Mouse (Mus musculus) WW6 (cell line): ENCODE results near the gene Rpp14.
"Not testable (repeated sequence)": the region's sequence is repeated elsewhere in the genome, so short reads cannot be mapped to it uniquely, and the experiment has no call there.

Experiments
- DNase-seq: peaks from one replicate; pipeline ENCODE4 v3.0.0-alpha.2; 2013; ENCODE audit warnings: low read depth, low spot score

Rpp14 gene

DNA sequence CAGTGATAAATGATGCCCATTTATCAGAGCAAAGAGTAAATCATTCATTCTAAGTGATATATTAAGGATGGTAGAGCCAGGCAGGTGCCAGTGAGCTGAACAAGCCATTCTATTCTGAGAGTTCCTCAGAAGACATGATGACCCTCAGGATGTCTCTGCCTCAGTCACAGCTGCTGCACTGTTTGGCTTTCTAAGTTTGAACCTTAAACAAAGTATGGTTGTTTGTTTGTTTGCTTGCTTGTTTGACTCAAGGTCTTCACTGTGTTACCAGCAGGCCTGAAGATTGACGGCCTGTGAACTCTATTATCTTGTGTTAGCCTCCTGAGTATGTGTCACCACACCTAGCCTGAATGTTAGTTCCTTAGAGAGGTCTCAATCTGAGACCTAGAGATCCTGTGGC is 34.6 kb downstream of the Rpp14 start:
- DNase-seq = no peak

DNA sequence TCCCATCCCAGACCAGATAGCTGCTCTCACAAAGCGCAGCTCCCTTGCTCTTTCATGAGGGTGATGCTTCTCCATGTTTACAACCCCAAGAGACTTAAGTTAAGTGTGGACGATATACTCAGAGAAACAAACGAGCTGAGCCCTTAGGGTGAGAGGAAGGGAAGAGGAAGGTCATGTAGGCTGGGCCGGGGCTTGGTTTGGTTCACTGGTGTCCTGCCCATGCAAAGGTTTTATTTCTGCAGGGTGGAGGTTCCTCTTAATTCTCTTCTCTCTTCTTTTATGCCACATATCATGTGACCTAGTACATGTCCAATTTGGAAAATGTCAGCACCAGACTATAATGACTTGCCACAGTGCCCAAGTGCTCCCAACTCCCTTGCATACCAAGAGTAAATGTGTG is 35.6 kb downstream of the Rpp14 start:
- no peak for DNase-seq

DNA sequence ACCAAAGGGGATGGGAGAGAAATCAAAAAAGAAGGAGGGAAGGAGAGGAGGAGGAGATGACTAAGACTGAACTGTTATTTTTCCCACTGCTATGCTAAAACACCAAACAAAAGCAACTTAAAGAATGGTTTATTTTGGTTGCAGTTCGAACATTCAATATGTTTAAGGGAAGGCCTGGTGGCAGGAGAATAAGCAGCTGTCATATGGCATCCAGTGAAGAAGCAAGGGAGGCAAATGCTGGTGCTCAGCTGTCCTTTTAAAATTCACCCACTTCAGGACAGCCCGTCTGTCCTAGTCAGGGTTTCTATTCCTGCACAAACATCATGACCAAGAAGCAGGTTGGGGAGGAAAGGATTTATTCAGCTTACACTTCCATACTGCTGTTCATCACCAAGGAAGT is 37.2 kb downstream of the Rpp14 start:
- DNase-seq = no peak

DNA sequence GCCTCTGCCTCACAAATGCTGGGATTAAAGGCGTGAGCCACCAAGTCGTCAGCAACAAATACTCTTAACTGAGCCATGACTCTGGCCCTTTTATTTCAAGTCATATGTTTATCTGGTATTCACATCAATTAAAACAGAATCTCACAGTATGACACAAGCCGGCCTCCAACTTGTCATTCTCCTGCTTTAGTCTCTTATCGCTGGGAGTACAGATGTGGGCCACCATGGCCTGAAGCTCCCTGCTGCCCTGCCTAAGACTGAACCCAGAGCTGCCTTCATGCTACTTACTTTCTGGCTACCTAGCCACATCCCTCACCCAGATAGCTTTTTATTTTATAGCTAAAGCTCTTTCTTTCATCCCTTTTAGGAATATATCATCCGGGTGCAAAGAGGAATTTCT is 39.3 kb downstream of the Rpp14 start:
- DNase-seq = no peak

DNA sequence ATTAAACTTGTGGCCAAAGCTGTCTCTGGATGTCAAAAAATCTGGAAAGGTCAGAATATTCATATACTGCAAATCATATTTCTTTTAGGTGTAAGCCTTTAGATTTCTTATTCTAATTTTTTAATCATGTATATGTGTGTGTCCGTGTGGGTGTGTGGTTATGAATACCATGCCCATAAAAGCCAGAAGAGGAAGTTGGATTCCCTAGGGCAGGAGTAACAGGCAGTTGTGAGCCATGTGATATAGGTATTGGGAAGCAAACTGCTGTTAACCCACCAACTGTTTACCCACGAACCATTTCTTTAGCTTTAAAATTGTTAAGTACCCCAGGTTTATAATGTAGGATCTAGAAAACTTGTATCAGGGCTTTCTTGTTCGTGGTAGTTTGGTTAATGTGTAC is 39.7 kb downstream of the Rpp14 start:
- no peak for DNase-seq

DNA sequence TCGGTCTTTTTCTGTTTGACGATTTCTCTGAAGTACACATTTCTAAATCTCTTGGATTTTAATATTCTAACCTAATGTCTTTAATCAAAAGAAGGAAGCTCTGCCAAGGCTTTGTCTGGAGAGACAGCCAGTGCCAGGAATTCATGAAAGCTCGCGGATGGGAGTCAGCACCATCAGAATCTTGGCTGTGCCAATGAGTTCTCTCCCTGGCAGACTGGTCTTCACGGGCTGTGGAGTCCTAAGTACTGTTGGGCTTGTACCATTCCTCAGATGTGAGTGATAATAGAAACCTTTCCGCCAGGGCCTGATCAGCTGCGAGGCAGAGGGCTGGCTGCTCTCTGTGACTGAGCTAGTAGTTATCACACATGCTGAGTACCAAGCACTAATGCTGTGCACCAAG is 43.0 kb downstream of the Rpp14 start:
- DNase-seq = no peak

DNA sequence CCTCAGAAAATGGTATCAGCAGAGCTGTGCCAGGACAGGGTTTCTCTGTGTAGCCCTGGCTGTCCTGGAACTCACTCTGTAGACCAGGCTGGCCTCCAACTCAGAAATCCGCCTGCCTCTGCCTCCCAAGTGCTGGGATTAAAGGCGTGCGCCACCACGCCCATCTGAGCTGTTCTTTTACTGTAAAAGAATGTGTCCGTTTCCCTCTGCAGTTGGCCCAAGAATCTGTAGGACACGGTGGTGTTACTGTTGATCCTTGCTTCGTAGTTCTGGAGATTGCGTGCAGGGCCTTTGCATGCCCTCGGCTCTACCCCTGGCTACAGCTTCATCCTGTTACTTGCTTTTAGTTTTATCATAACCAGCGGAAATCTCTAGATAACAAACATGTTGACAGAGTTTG is 43.4 kb downstream of the Rpp14 start:
- not testable (repeated sequence) for DNase-seq

DNA sequence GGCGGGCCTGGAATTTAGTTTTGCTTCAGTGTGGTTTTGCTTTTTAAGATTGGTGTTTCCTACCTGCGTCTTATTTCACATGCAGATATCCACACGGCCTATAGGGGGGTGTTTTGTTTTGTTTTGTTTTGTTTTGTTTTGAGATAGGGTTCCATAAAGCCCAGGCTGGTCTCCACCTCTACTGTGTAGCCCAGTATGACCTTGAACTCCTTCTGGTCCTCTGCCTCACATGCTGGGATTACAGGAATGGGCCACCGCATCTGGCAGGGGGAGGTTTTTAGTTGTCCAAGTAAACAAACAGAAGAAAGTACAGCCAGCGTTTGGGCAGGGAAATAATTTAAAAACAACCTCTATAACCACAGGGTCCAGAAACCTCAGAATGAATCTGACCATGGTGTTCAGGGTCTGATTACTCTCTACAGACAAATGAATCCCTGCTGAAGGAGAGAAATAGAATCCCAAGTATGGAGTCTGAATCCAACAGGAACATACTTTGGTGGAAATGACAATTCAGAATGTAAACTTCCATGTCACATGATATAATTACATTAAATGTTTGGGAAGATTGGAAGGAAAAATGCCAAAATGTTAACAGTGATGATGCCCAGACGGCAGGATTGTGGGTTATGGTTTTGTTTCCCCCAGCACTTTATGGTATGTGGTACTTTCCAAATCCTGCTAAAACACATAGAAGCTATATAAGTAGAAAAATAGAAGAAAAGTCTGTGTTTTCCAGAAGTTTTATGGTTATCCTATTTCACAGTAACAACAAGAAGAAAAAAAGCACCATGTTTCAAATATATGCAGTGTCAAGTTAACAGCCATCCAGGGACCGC is 44.1 kb downstream of the Rpp14 start:
- DNase-seq = no peak

DNA sequence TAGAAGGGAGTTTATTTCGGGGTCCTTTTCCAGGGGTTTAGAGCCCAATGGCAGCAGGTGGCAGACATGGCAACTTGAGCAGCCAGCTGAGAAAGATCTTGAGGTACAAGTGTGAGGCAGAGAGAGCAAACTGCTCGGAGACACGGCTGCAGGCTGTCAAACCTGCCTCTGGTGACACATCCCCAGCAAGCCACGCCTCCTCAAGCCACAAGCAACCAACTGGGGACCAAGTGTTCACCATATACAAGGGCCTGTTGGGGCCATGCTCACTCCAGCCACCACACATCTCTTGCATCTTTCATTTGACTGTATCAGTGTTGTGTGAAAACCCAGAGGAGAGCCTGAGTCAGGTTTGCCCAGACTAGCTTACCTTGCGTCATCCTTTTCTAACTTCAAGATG is 47.8 kb downstream of the Rpp14 start:
- DNase-seq = no peak

DNA sequence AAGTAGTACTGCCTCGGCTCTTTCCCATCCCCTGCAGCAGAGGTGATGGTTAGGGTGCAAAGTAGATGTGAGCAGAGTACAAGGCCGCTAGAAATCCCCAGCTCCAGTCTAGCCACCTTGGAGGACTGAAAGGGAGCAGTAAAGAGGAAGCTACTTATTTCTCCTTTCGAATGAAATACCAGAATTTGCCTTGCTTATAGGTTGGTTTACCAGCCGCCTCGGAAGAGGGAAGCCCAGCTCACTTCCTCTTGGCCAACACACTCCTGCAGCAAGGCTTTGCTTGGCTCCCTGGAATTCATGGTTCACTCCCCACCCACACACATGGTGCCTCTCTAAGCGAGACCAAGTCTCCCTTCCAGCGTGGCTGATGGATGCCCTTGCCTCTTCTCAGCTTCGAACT is 52.6 kb downstream of the Rpp14 start:
- no peak for DNase-seq

DNA sequence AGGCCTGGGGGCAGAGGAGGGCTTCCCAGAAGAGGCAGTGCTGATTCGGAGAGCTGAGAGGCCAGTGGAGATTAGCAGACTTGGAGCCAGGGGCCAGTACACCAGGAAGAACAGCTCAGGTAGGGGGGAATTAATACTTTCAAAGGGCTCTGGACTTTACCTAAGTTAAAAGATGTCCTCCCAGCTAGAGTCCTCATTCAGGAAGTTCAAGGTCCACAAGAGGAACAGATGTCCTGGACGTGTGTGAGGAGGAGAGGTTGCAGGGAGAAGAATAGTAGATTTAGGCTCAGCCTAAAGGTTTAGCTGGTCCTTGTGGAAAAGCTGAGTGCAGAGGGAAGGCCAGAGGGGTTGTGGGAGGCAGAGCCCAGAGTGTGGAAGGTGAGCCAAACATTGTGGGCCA is 54.1 kb downstream of the Rpp14 start:
- DNase-seq = no peak

DNA sequence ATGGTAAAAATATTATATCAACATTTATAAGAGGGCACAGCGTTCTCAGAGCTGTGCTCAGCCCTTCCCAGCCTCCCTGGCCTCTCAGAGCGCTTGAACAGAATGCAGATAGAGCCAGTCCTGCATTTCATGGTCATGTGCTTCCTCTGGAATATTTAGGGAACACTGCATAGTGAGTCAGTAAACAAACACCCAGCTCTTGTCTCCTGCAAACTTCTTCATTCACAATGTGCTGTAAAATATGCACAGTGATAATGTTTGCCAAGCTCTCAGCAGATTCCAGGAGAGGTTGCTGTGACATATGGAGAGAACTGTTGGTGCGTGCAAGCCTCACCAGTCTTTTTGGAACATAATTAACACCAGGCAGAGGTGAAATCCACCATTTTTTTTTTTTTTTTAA is 55.0 kb downstream of the Rpp14 start:
- DNase-seq = no peak

DNA sequence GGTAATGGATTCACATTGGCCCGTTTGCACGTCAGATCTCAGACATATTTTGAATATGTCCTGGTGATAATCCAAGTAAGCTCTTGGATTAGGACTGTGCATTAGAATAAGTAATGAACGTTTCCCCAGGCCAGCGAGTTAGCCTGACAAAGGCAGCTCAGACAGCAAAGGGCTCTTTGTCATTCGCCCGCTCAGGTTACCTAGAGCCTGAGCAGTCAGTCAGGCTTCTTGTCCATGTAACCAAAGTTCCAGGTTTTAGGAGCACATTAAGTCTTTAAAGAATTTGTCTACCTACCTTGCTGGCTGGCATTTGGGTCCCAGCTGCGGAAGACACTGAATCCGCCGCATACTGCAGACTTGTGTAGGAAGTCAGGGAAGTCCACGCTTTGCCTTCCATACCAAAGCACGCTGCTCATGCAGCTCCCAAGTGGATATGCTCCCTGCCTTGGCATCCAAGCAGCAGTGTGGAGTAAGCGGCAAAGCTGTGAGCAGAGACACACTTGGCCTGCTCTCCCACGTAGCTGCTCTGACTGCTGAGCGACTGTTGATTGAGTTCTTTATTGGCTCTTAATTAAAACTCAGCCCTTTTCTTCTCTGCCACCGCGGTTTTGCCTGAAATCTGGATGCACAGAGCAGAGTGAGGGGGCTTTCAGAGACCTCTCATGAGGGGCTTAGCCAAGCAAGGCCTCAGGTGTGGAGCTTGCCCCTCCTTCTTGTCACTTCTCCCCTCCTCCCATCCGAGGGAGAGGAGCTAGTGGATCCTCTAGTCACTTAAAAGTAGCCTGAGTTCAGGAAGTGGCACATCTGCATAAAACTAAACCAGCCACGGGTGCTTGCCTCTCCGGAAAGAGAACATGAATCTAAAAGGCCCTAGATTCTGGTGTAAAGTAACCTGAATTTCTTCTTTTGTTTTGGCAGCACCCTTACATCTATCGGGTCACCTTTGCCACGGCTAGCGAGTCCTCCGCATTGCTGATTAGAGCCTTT is 59.9 kb downstream of the Rpp14 start:
- DNase-seq = no peak

DNA sequence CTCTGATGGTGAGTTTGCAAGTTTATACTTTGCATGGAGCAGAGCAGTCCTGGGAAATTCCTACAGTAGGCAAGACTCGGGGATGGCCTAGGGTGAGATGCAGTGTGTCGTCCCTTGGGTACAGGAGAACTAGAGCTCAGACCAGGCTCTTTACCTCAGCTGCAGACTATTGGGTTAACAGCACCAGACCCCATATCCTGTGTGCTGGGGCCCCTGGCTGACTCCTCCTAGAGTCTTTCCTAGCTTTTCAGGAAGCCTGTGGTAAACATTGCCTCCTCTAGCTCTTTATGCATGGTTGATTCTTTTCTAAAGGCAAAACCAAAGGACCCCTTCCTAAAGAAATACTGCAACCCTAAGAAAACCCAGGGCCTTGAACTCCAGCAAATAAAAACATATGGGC is 61.0 kb downstream of the Rpp14 start:
- DNase-seq = no peak
